Mouse (Mus musculus) kidney, postnatal 0 days (tissue): ENCODE measurements at regions not wholly inside any gene's neighbourhood (a gene's known extent, or its start where the extent isn't known, plus 50 kb on each side); places are given as distances from the start of the nearest gene placed in this dataset.

ENCODE experiments used
- ATAC-seq: fragments of 200-750 bp; cut with Nextera tagmentation; replicated peaks from 2 replicates; pipeline ENCODE4 v1.8.0; 2017; ENCODE audit warnings: low read depth, moderate number of reproducible peaks, moderate TSS enrichment, moderate library complexity; ENCODE audit not compliant: low FRiP score
- DNase-seq: peaks from one replicate; pipeline ENCODE4 v3.0.0-alpha.2; 2016; ENCODE audit warnings: low spot score
- H3K27ac ChIP-seq: fragments of 300-500 bp; sonication (generic); 2 replicates; pipeline ENCODE4 v1.5.1; 2014; ENCODE audit warnings: mild to moderate bottlenecking
- H3K27me3 ChIP-seq: fragments of 300-500 bp; sonication (generic); 2 replicates; pipeline ENCODE4 v1.6.1; 2014; ENCODE audit warnings: low read length, mixed read lengths; ENCODE audit not compliant: insufficient read depth
- H3K36me3 ChIP-seq: fragments of 300-500 bp; sonication (generic); 2 replicates; pipeline ENCODE4 v1.6.1; 2014; ENCODE audit warnings: low read length, mixed read lengths; ENCODE audit not compliant: insufficient read depth
- H3K4me1 ChIP-seq: fragments of 300-500 bp; sonication (generic); replicated peaks from 2 replicates; pipeline ENCODE4 v1.6.1; 2014; ENCODE audit warnings: antibody characterized with exemption, low read length, mixed read lengths; ENCODE audit not compliant: insufficient read depth
- H3K4me2 ChIP-seq: fragments of 300-500 bp; sonication (generic); 2 replicates; pipeline ENCODE4 v1.6.1; 2014; ENCODE audit warnings: mild to moderate bottlenecking, low read length, moderate library complexity, mixed read lengths
- H3K4me3 ChIP-seq: fragments of 300-500 bp; sonication (generic); replicated peaks from 2 replicates; pipeline ENCODE4 v1.5.1; 2014; ENCODE audit warnings: low read depth, low read length
- H3K9ac ChIP-seq: fragments of 300-500 bp; sonication (generic); 2 replicates; pipeline ENCODE4 v1.6.1; 2014; ENCODE audit warnings: low read depth, low read length
- H3K9me3 ChIP-seq: fragments of 300-500 bp; sonication (generic); replicated peaks from 2 replicates; pipeline ENCODE4 v1.6.1; 2016; ENCODE audit warnings: low read length, inconsistent platforms, mixed read lengths
- CTCF ChIP-seq: IDR thresholded peaks from 2 replicates; pipeline ENCODE4 v1.5.1; 2016; ENCODE audit warnings: antibody characterized with exemption, low read depth, mild to moderate bottlenecking, moderate library complexity
- WGBS: fragments of 180-500 bp; shearing (Covaris S2); extraction: QIAGEN DNeasy Blood & Tissue Kit; methylation state at CpG from one replicate; pipeline ENCODE4 v1.1.7; 2014; 5-methylcytosine and 5-hydroxymethylcytosine counted together

DNA sequence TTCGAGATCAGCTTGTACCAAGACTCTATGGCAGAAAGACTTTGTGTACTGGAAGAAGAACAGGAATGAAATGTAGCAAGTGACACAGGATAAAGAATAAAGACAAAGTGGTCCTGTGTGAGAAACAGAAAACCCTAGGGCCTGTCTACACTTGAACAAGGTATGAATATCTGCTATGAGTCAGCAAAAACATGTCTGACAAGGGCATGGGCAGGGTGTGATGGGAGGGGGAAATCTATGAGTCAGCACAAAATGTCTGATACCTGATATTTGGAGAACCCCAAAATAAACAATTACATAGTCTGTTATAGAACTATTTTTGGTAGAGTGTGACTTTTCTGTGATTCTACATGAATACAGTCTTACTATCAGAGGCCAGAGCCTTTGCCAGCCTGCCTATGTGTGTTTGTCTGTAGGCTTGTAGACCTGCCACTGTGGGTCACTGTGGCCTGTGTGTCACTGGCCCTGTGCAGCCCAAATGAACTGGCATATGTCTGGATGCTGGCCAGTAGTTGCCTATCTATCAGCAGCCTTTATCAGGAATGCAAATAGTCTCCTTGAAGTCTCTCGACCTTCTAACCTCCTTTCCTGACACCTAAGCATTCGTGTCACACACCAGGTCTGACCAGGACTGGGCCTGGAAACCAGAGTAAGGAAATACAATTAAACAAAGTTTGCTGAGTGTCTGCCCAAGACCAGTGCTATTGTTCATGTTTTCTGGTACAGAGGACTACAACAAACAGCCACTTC lies 71.5 kb downstream of the Fam110c start:
- Histone ChIP-seq H3K27ac (peak overlapping the region; percentile 62; the same call in 1 of the 2 replicates), H3K4me3 (no peak overlapping the region), H3K27me3 (no peaks in the 10 kb centered on the region), H3K9ac (no peak overlapping the region), H3K36me3 (no peaks in the 10 kb centered on the region), H3K4me1 (peaks cover 16% of the 10 kb centered on the region; the same call in 1 of the 2 replicates), H3K9me3 (no peaks in the 10 kb centered on the region), H3K4me2 (no peak overlapping the region)
- WGBS = 69% methylated on average over 3 of the region's 3 CpGs
- DNase-seq (no peak), ATAC-seq (0 out of 2 replicates have a peak, but pooled peaks have one; percentile 38)
- TF ChIP-seq CTCF = peak; percentile 41; the same call in 1 of the 2 replicates

DNA sequence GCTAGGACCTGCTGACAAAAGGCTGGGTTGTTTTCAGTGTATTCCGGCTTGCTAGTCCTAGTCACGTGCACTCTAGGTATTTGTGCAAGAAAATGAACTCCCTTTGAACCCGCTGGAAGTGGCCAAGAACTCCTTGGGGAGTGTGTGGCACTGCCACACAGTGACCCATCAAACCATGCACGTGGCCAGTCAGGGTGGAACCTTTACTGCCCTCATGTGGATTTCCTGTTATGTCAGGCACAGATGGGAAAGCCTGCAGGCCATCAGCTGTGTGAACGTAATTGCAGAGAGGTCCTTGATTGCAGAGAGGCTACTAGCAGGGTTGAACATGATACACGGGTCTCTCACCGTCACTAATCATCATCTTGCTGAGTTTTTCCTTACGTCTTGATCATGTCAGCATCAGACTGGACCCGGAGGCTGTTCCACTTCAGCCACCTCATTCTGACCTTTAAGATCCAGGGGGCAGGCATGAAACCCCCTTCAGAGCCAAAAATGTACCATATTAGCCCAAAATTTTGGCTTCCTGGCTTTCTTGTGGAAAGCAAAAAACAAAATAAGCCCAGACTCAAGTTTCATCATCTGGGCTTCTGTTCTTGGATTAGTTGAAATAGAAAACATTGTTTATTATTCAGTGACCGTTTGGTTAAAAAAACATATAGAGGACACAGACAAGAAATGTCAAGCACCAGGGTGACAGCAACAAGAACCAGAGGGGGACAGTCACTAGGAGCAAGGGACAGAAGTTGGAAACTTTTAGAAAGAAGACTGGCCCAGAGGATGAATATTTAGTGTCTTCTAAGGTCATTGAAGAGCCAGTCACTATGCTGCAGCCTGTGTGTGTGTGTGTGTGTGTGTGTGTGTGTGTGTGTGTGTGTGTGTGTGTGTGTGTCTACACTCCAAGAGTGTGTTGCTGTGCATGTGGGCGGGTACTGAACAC lies 75.0 kb downstream of the Fam110c start:
- Histone ChIP-seq H3K9ac (no peak overlapping the region), H3K27me3 (no peaks in the 10 kb centered on the region), H3K4me1 (peaks cover 16% of the 10 kb centered on the region; the same call in 1 of the 2 replicates), H3K9me3 (no peaks in the 10 kb centered on the region), H3K4me3 (no peak overlapping the region), H3K36me3 (no peaks in the 10 kb centered on the region), H3K4me2 (no peak overlapping the region), H3K27ac (peak overlapping the region; percentile 6; the same call in 1 of the 2 replicates)
- no peak for DNase-seq
- WGBS = 36% methylated on average over 11 of the region's 11 CpGs
- TF ChIP-seq CTCF = peak; percentile 51
- peak; percentile 83 for ATAC-seq

GRCm38 (mm10) chr12:31153720-31154119 lies 80.1 kb downstream of the Fam110c start:
- Histone ChIP-seq H3K36me3 (no peaks in the 10 kb centered on the region), H3K9me3 (no peaks in the 10 kb centered on the region), H3K27ac (no peak overlapping the region), H3K4me2 (no peak overlapping the region), H3K4me1 (peaks cover 6% of the 10 kb centered on the region; the same call in 1 of the 2 replicates), H3K4me3 (no peak overlapping the region), H3K27me3 (no peaks in the 10 kb centered on the region), H3K9ac (no peak overlapping the region)
- ATAC-seq (no peak), DNase-seq (no peak)
- TF ChIP-seq CTCF = no peak
- WGBS = 63% methylated on average over 2 of the region's 2 CpGs

DNA sequence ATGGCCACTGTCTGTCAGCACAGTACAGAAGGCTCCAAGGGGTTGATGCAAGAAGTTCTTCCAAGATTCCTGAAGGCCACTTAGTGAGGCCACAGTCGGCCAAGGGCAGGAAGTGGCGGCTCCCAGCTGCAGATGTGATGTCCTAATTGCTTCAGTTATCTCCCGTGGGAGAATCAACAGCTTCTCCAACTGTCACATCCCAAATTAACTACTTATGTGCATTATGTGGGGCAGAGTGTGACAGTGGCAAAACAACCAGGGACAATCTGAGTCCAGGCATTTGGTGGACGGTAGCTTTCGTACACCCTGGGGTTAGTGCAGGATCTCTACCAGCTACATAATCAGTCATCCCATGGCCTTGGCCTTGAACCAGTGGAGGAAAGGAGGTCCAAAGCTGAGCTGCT lies 80.9 kb downstream of the Fam110c start:
- TF ChIP-seq CTCF = no peak
- peak overlapping the region; percentile 19; the same call in 1 of the 2 replicates for H3K27ac ChIP-seq
- DNase-seq (no peak), ATAC-seq (no peak)
- no peaks in the 10 kb centered on the region for H3K36me3 ChIP-seq
- H3K4me1 ChIP-seq = peaks cover 6% of the 10 kb centered on the region; the same call in 1 of the 2 replicates
- H3K4me3 ChIP-seq = no peak overlapping the region
- 48% methylated on average over 5 of the region's 5 CpGs for WGBS
- no peak overlapping the region for H3K4me2 ChIP-seq
- no peak overlapping the region for H3K9ac ChIP-seq
- no peaks in the 10 kb centered on the region for H3K9me3 ChIP-seq
- H3K27me3 ChIP-seq = no peaks in the 10 kb centered on the region

GRCm38 (mm10) chr12:31156154-31156720 lies 82.6 kb downstream of the Fam110c start:
- no peaks in the 10 kb centered on the region for H3K27me3 ChIP-seq
- DNase-seq (no peak), ATAC-seq (peak; percentile 52; the same call in 1 of the 2 replicates)
- 49% methylated on average over 13 of the region's 13 CpGs for WGBS
- no peak overlapping the region for H3K4me2 ChIP-seq
- no peaks in the 10 kb centered on the region for H3K36me3 ChIP-seq
- peak overlapping the region; percentile 37; the same call in 1 of the 2 replicates for H3K27ac ChIP-seq
- TF ChIP-seq CTCF = no peak
- H3K9me3 ChIP-seq = no peaks in the 10 kb centered on the region
- H3K9ac ChIP-seq = no peak overlapping the region
- peaks cover 3% of the 10 kb centered on the region; the same call in 1 of the 2 replicates for H3K4me1 ChIP-seq
- H3K4me3 ChIP-seq = no peak overlapping the region

GRCm38 (mm10) chr12:31157453-31157852 lies 83.1 kb upstream of the Gm6993 start:
- Histone ChIP-seq H3K4me3 (no peak overlapping the region), H3K36me3 (no peaks in the 10 kb centered on the region), H3K9ac (no peak overlapping the region), H3K27ac (no peak overlapping the region), H3K4me2 (no peak overlapping the region), H3K27me3 (no peaks in the 10 kb centered on the region), H3K4me1 (peaks cover 3% of the 10 kb centered on the region; the same call in 1 of the 2 replicates), H3K9me3 (no peaks in the 10 kb centered on the region)
- DNase-seq (no peak), ATAC-seq (no peak)
- TF ChIP-seq CTCF = no peak
- 73% methylated on average over 3 of the region's 3 CpGs for WGBS
